Mouse (Mus musculus) adrenal gland, adult (tissue): ENCODE data around the gene Cdk5.

Experiments used
- DNase-seq, 2 experiments: peaks; one replicate each; pipeline ENCODE4 v3.0.0; 2022 to 2023; ENCODE audit warnings: low spot score in 1 of 2; ENCODE audit not compliant: inconsistent age in 2 of 2

Cdk5 gene

GRCm38 (mm10) chr5:24428596-24428995, 5.3 kb upstream of the Cdk5 start:
- peak; percentile 56 to 65 for DNase-seq

GRCm38 (mm10) chr5:24427981-24428402, 4.7 kb upstream of the Cdk5 start:
- DNase-seq, result peak in 1 of 2 experiments; percentile 47

DNA sequence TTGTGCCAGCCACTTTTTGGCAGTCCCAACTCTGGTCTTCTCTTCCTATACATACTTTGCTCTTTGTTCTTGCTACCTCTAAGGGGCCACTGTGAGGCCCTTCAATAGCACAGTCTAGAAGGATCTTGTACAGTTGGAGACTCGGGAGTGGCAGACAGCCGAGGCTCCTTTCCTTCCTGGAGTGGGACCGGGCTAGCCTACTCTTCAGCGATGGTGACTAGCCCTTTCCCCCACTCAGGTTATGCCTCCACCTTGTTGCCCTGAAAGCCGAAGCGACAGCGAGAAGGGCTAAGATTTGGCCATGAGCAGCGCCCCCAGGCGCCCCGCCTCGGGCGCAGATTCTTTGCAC, 3.9 kb upstream of the Cdk5 start:
- no peak for DNase-seq

DNA sequence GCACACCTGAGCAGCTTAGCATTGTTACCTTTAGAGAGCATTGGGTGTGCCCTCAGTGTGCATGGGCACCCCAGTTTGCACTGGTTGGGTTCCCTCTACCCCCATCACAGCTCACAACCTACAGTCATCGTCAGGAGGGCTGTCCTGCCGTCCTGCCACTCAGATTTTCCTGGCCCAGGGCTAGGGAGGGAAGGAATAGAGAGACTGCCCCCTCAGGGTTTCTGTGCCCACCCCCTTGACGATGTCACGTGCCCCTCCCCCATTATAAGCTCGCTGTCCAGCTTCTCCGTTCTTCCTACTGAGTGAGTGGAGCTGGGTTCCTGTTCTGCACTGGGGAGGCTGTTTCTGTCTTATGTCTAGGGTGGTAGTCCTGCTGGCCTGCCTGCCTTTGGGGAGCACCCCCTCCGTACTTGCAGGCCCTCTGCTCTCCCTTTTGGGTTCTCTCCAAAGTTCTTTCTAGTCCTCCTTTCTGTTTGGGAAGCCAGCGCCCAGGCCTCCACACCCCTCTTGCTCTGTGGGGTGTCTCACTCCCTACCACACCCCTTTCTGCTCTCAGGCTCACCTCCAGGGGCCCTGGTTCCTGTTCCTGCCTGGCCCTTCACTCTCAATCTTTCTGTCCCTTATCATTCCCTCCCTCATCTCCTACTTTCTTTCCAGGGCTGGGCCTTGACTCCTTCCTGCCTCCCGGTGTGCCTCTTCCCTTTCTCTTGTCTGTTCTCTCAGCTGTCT, 3.4 kb upstream of the Cdk5 start:
- DNase-seq, result no peak

- peak in 1 of 2 experiments; percentile 56 for DNase-seq
Measured at GRCm38 (mm10) chr5:24426037-24426432, 2.7 kb upstream of the Cdk5 start.

DNA sequence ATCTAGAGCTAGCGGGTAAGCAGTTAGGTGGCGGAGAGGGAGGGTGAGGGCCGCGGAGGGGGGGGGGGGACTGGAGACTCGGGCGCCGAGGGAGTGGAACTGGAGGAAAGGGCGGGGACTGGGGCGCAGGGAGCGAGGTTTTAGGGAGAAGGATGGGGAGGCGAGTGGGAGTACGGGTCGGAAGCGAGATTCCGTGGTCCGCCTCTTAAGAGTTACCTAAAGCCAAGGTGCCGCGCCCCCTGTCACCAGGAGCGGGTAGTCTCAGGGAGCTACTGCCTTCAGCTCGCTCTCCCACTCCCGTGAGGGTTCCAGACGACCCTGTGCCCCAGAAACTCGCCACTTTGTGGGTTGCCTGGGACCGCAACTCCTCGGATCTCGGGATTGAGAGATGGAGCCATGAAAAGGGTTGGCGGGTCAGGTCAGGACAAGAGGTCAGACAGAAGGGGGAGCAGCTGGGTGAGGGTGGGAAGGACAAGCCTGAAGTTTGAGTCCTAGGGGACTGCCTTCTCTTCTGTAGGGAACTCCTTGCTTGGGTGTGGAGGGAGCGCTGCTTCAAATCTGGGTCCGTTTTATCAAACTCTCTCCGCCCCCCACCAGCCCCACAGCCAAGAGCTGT, 2.2 kb upstream of the Cdk5 start:
- DNase-seq, result peak in 1 of 2 experiments; percentile 70

- peak; percentile 89 to 95 for DNase-seq
Measured at GRCm38 (mm10) chr5:24424861-24425411, 1.6 kb upstream of the Cdk5 start.

- no peak for DNase-seq
Measured at GRCm38 (mm10) chr5:24424004-24424781, 863 bp upstream of the Cdk5 start.

- no peak for DNase-seq
Measured at GRCm38 (mm10) chr5:24420381-24420780, 2.9 kb downstream of the Cdk5 start.

- DNase-seq, result no peak
Measured at GRCm38 (mm10) chr5:24417587-24417986, 5.7 kb downstream of the Cdk5 start.

GRCm38 (mm10) chr5:24416222-24416736, 7.1 kb downstream of the Cdk5 start:
- DNase-seq, result peak; percentile 68 to 93

DNA sequence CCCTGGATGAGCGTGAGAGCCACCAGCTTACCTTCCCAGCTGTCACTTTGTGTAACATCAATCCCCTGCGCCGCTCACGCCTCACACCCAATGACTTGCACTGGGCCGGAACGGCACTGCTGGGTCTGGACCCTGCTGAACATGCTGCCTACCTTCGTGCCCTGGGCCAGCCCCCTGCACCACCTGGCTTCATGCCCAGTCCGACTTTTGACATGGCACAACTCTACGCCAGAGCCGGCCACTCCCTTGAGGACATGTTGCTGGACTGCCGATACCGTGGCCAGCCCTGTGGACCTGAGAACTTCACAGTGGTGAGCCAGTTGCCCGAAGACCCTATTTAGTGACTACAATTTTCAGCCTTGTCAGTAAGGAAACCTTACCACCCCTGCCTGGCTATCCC, 9.4 kb downstream of the Cdk5 start:
- no peak for DNase-seq

DNA sequence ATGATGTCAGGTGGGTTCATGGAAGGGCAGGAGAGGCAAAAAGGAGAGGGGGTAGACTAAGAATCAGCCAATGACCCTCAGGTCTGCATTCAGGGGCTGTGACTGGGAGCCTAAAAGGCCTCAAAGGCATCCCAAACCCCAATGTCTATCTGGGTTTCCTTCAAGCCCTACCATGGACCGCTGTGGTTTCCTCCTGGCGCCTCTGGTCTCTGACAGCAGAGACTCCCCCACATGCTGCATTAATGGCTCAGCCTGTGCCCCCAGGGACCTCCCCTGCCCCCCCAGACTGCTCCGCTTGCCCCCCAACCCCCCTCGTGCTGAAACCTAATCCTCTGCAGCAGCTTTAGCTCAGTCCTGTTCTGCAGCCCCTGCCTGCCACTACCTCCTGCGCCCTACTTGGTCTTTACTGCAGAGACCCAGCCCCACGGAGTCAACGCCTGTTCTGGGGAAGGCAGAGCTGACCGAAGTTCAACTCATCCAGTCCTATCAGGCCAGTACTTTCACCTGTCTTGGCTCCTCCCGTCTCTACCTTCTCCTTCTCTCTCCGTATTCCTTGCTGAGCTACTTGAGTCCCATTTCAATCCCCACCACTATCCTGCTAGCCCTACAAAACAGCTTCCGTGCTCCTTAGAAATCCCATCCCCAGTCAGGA, 10.2 kb downstream of the Cdk5 start, which contains the start of gene Asic3:
Gene Asic3, plus strand, starts transcription at position 351 of the 652 bp plus-strand sequence.
- no peak for DNase-seq

DNA sequence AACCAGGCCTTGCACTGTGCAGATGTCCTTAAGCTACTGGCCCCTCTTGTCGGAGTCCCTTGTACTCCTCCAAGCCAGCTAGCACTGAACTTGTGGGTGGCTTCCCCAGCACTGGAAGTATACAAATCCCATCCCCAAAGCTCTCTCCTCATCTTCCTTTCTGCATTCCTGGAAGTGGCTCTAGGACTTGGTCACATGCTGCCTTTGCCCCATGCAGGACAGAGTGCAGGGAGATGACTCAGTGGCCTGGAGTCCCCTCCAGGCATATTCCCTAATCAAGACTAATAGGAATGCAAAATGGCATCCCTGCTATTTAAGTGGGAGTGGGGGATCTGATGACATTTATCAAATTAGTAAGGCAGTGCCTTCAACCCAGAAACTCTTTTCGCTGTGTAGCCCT, 11.3 kb downstream of the Cdk5 start:
- DNase-seq, result no peak

GRCm38 (mm10) chr5:24409466-24409865, 13.9 kb downstream of the Cdk5 start:
- no peak for DNase-seq

GRCm38 (mm10) chr5:24408651-24409050, 14.7 kb downstream of the Cdk5 start:
- peak; percentile 86 to 89 for DNase-seq

- DNase-seq, result no peak
Measured at GRCm38 (mm10) chr5:24405389-24405876, 17.9 kb downstream of the Cdk5 start.

GRCm38 (mm10) chr5:24404594-24405360, 18.6 kb downstream of the Cdk5 start:
- DNase-seq, result peak in 1 of 2 experiments; percentile 72

DNA sequence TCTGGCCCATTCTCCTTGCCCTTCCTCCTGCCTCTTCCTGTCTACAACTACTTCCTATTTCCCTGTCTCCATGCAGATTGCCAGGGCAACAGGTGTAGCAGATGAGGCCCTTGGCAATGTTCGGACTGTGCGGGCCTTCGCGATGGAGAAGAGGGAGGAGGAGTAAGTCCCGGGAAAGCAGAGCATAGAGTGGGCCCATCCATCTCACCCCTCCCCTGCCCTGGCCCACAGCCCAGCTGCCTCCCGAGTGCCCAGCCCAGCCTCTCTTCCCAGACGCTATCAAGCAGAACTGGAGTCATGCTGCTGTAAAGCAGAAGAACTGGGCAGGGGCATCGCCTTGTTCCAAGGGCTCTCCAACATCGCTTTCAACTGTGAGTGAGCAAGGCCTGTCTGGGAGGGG, 21.4 kb downstream of the Cdk5 start:
- no peak for DNase-seq
